ENCODE assay signal across 8 mouse cellular contexts in the genomic region with DNA sequence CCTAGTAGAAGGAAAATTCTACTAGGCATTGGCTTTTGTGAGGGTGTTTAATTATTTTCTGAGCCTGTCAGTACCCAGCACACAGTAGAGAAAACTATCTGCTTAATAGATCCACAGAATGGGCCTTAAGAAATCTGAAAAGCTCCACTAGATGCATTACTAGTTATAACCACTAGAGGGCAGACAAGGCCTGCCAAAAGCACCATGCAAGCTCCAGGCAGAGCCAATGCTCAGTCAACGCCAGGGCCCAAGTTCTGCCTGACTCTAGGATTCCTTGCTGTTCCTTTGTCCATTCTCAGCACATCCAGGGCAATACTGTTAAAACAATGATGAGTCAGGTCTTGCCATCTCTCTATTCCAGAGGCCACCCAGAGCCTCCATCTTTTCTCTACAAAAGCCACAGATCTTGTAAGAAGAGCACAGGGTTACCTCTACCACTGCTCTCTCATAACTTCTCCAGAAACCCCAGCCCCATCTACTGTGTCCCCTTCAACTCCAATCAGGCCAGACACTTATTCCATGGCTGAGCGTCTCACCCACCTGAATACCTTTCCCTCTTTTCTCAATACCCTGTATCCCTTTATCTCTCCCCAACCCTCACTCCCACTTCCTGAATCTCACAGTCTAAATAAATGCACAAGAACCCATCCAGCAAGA.
DNase-seq lines count a peak whose midpoint lies in the region; ATAC-seq lines count a peak whose summit lies in the region.

No protein-coding gene starts in this region.

- peak; percentile 21 for DNase-seq in gastrocnemius, adult 18-20 months (ENCODE audit: low spot score)
- no peak for DNase-seq in gastrocnemius, adult 8-10 months (ENCODE audit: low spot score in 2 of 2)
- DNase-seq in A20 (ENCODE audit: low read depth, low spot score) = peak; percentile 60
- peak; percentile 58 for DNase-seq in brain, embryonic 18.5 days (ENCODE audit: low read depth, low spot score)
- peak; percentile 49 for DNase-seq in kidney, adult 9 months
- DNase-seq in lung, postnatal 36 days = peak; percentile 44
- DNase-seq in skeletal muscle tissue, adult 2 months (ENCODE audit: low read depth, low spot score) = peak; percentile 49

- peak; percentile 66 for ATAC-seq in erythroblast, adult 5-6 weeks (replicated peaks; ENCODE audit: low FRiP score, poor library complexity, severe bottlenecking)

Comparison
In these comparisons a context has a peak if more than half of its experiments do, and no peak if none do; other contexts are left out.
1. DNase-seq: peak in gastrocnemius, adult 18-20 months (single experiment), A20 (single experiment), brain, embryonic 18.5 days (single experiment), kidney, adult 9 months (single experiment), lung, postnatal 36 days (single experiment) and skeletal muscle tissue, adult 2 months (single experiment); none in gastrocnemius, adult 8-10 months (0 of 2).